Mouse (Mus musculus) erythroblast, embryonic 14.5 days (primary cell): ENCODE results near the gene Col6a6.

ENCODE experiments used
- GATA1 ChIP-seq: IDR thresholded peaks from 2 replicates; pipeline ENCODE4 v1.6.1; 2012; ENCODE audit warnings: low read length, inconsistent platforms, mixed read lengths
- TAL1 ChIP-seq: IDR thresholded peaks from 3 replicates; pipeline ENCODE4 v1.6.1; 2012; ENCODE audit warnings: low read length, inconsistent platforms, mixed read lengths

DNA sequence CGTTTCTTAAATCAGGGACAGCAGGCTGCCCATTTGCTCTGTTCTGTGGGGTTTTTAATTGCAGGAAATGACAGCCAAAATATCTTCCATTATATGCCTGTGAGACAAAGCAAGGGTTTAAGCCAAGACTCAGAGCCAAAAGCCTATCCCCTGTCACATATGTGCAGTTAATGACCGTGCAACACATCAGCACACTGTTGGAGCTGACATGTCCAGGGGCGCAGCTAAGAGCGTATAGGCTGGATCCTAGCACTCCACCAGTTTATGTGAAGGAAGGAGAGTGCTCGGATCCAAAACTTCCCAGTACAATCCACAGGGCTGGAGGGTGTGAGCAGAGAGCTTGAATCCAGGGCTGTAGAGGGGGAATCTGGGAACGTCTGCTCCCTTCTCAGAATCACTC, 127.3 kb downstream of the Col6a6 start:
- TF ChIP-seq GATA1 (no peak), TAL1 (no peak)
